Mouse (Mus musculus): Measurements from ENCODE around the gene Disp3.

The Disp3 gene

GRCm38 (mm10) chr4:148288055-148288549, 337 bp upstream of the Disp3 start:
- DNase-seq (ENCODE audit: low spot score), result peak; percentile 45

GRCm38 (mm10) chr4:148287041-148287440, 724 bp downstream of the Disp3 start:
- no peak for DNase-seq (ENCODE audit: low spot score)

GRCm38 (mm10) chr4:148286226-148287031, 1.3 kb downstream of the Disp3 start:
- DNase-seq (ENCODE audit: low spot score), result no peak

GRCm38 (mm10) chr4:148284219-148284618, 3.5 kb downstream of the Disp3 start:
- no peak for DNase-seq (ENCODE audit: low spot score)

- DNase-seq (ENCODE audit: low spot score), result no peak
Observed at GRCm38 (mm10) chr4:148276816-148277491, 10.8 kb downstream of the Disp3 start.

- DNase-seq (ENCODE audit: low spot score), result no peak
Observed at GRCm38 (mm10) chr4:148274671-148275070, 13.1 kb downstream of the Disp3 start.

- DNase-seq (ENCODE audit: low spot score), result no peak
Observed at GRCm38 (mm10) chr4:148273229-148273628, 14.5 kb downstream of the Disp3 start.

GRCm38 (mm10) chr4:148271656-148272055, 16.1 kb downstream of the Disp3 start:
- no peak for DNase-seq (ENCODE audit: low spot score)

- no peak for DNase-seq (ENCODE audit: low spot score)
Observed at GRCm38 (mm10) chr4:148266973-148267507, 20.7 kb downstream of the Disp3 start.

- no peak for DNase-seq (ENCODE audit: low spot score)
Observed at GRCm38 (mm10) chr4:148259941-148260340, 27.8 kb downstream of the Disp3 start.

- no peak for DNase-seq (ENCODE audit: low spot score)
Observed at GRCm38 (mm10) chr4:148249341-148249740, 38.4 kb downstream of the Disp3 start.

GRCm38 (mm10) chr4:148240387-148240786, 47.4 kb downstream of the Disp3 start:
- DNase-seq (ENCODE audit: low spot score), result no peak

GRCm38 (mm10) chr4:148239474-148240130, 48.2 kb downstream of the Disp3 start:
- no peak for DNase-seq (ENCODE audit: low spot score)

GRCm38 (mm10) chr4:148238919-148239318, 48.8 kb downstream of the Disp3 start:
- no peak for DNase-seq (ENCODE audit: low spot score)

GRCm38 (mm10) chr4:148238218-148238617, 49.5 kb downstream of the Disp3 start:
- DNase-seq (ENCODE audit: low spot score), result no peak

GRCm38 (mm10) chr4:148236664-148237063, 51.1 kb downstream of the Disp3 start:
- no peak for DNase-seq (ENCODE audit: low spot score)

GRCm38 (mm10) chr4:148233061-148233460, 54.7 kb downstream of the Disp3 start:
- DNase-seq (ENCODE audit: low spot score), result no peak

- DNase-seq (ENCODE audit: low spot score), result no peak
Observed at GRCm38 (mm10) chr4:148232615-148233014, 55.1 kb downstream of the Disp3 start.

- DNase-seq (ENCODE audit: low spot score), result no peak
Observed at GRCm38 (mm10) chr4:148232124-148232523, 55.6 kb downstream of the Disp3 start.

- peak; percentile 16 for DNase-seq (ENCODE audit: low spot score)
Observed at GRCm38 (mm10) chr4:148229646-148230045, 58.1 kb downstream of the Disp3 start.

- no peak for DNase-seq (ENCODE audit: low spot score)
Observed at GRCm38 (mm10) chr4:148222983-148223382, 64.8 kb downstream of the Disp3 start.

- no peak for DNase-seq (ENCODE audit: low spot score)
Observed at GRCm38 (mm10) chr4:148220656-148221055, 67.1 kb downstream of the Disp3 start.
